Mouse (Mus musculus) mouse trophoblast stem cell (cell line): Measurements from ENCODE around the gene Daam2.

ENCODE experiments used
- in situ Hi-C, 2 experiments: fragments of 300-500 bp; cut with MseI, MboI; formaldehyde crosslinking; loops; 2 replicates in 1 of 2; 3 replicates in 1 of 2; pipeline ENCODE4 v1.15.1; 2025

Daam2 gene

DNA sequence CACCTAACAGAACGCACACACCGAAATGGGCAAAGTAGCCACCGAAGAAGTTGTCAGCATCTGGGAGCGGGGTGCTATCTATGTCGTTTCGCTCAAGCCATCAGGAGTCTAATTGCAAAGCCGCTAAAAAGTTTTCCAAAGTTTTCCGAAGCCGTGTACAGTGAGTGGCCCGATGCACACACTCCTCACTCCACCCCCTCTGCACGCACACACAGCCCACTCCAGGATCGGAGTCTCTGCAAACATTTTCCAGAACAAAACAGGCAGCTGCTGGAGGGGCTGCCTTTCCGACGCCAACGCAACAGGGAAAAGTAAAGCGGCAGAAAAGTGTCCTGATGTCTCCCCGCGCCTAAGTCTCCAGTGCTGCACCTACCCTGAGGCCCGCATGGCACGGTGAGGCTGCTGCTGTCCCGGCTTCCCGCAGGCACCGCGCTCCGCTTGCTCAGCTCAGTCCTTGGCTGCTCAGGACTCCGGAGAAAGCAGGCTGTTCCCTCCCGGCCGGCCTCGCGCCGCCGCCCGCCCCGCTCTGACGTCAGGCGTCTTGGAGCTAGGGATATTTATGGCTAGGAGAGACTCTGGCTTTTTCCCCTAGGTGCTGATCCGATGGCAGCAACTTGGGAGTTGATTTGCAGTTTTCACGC, at the start of gene Daam2:
TSS of gene Daam2 (minus strand) at position 514 of the 641 bp plus-strand sequence.
- in situ Hi-C loops: no loop called here

DNA sequence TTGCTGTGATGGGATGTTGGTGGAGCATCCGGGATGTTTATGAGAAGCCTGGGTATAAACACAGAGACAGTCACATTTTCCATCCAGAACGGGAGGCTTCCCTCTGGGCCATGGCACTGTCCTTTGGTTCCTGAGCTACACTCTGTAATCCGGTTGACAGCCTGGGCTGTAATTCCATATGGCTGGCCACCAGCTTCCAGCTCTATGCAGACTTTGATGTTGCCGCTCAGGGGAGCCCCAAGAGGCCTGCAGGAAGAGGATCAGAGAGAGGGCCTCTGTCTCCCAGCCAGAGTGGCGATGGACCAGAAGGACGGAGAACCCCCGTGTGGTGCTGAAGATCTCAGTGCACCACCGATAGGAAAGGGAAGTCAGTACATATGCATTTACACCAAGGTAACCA, 46.2 kb upstream of the Daam2 start:
- in situ Hi-C loops: no loop called here

DNA sequence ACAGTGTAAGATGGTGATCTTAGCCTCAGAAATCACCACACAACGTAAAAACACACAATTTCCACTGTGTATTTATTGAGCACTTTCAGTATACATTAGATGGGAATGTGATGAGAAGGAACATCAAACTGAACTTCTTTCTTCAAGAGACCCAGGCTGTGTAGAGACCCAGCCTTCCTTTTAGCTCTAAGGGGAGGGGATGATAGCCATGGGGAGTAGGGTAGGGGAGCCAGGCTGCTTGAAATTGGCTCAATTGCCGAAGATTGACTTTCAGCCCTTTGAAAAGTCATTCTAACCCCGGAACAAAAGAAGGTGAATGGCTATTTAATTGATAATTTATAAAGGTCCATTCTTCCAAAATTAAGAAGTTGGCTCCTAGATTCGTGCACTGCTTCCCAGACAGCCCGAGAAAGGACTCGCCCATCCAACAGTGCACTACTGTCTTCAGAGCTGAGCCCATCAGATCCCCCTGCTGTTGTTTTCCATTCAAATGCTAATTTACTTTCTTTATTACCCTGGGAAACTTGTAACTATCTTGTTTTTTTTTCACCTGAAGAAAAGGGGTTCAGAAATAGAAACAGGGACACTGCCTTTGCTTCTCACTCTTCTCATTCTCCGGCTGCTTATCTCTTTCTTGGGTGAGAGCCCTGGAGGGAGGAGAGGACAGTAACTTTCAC, 43.3 kb upstream of the Daam2 start:
- in situ Hi-C loops: no loop called here

DNA sequence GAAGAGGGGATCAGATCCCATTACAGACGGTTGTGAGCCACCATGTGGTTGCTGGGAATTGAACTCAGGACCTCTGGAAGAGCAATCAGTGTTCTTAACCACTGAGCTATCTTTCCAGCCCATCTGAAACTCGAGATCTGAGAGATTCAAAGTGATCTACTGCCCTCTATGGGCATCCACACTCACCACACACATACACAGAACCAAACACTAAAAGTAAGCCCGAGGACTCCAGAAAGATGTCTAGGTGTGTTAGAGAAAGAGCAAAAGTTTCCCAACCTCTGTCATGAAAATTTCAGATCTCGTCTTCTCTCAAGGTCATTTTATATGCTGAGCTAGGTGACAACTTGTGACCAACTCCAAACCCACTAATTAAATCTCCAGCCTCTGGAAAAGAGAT, 41.3 kb upstream of the Daam2 start:
- in situ Hi-C loops: no loop called here

DNA sequence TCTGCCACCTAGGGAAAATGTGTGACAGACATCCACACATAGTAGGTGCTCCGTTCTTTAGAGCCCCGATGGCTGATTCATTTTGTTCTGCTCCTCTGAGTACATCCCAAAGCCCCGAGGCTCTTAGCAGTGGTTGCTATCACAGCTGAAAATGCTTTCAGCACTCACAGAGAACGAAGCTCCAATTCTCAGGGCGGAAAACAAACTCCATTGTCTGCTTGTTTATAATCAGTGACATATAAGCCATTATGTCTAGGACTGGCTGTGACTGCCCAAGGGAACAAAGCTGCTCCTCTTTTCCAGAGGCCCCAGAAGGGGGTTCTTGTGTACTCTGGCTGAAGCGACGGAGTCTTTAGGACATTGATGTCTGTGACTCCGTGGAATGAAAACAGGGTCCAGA, 25.9 kb upstream of the Daam2 start:
- in situ Hi-C loops: no loop called here

DNA sequence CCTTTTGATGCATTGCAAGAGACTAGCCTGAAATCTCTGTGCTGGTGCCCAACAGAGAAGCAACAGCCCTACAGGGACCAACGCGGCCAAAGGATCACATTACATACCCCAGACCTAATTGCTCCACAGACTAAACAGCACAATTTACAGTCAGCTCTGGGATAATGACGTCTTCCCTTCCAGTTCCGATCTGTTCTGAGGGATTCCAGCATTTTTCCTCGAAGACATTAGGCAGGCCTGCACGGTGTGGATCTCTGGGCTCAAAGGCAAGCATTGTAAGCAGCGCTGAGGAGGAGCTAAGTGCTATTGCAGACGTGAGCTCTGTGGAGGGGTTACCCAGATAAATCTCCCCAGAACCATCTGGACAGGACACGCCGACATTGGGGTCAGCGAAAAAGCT, 18.3 kb upstream of the Daam2 start:
- in situ Hi-C loops: no loop called here

DNA sequence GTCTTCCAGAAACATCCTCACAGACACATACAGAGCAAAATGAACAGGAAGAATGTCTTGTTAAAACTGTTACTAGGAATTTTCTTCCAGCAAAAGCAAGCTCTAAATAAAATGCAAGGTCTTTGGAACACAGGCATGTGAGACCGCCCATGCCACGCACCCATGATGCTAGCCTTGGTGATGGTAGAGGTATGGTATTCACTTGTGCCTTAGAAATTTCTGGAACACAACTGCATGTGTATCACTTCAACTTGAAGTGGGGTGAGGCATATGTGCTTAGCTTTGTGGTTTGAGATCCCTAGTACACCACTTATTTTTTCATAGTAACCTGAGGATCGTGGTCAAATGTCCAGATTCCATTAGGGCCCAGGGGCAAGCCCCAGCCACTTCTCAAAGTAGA, 13.2 kb upstream of the Daam2 start:
- in situ Hi-C loops: no loop called here

DNA sequence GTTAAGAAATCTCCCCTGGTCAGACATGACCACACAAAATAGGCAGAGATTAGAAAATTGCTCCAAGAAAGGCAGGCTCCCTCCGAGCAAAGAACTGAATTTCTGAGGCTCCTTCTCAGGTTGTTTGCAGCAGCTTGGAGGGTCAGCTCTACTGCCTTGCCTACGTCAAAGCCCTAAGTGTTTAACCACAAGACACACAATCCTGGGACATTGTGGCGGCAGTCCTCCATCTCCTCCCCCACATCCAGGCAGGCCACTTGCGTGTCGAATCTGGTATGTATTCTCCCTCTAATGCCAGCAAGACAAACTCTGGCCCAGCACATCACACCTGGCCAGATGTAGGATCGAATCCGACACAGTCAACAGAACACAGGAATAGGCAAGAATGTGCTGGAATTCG, 4.6 kb upstream of the Daam2 start:
- in situ Hi-C loops: no loop called here

DNA sequence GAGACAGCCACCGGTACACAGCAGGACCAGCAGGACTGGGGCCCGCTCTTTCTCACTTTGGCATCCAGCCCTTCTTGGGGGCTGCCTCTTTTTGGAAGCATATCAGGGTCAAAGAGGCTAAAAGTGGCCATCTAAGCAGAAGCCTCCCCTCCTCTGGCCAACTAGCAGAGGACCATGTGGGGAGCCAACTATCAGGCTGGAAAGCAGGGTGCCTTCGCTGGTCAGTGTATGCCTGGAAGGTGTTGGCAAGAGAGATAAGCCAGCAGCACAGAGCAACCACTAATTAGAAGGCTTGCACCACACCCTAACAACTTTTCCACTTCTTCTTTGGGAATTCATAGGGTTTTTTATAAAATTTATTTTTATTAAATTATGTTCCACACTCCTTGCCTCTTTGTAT, 346 bp upstream of the Daam2 start:
- in situ Hi-C loops: no loop called here

DNA sequence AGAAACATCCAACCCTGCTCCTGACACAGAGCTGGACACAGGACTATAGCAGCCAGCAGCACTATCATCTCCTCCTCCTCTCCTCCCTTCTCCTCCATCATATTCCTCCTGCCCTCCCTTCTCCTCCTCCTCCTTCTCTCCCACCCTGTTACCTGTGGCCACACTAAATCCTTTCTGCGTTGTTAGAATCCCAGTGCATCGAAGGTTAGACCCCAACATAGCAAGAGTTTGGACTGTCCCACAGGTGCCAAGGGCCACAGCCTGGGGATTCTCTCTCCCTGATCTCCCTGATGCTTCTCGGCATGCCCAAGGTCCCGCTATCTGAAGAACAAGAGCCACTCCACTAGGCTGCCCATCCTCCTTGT, 745 bp downstream of the Daam2 start:
- in situ Hi-C loops: no loop called here

DNA sequence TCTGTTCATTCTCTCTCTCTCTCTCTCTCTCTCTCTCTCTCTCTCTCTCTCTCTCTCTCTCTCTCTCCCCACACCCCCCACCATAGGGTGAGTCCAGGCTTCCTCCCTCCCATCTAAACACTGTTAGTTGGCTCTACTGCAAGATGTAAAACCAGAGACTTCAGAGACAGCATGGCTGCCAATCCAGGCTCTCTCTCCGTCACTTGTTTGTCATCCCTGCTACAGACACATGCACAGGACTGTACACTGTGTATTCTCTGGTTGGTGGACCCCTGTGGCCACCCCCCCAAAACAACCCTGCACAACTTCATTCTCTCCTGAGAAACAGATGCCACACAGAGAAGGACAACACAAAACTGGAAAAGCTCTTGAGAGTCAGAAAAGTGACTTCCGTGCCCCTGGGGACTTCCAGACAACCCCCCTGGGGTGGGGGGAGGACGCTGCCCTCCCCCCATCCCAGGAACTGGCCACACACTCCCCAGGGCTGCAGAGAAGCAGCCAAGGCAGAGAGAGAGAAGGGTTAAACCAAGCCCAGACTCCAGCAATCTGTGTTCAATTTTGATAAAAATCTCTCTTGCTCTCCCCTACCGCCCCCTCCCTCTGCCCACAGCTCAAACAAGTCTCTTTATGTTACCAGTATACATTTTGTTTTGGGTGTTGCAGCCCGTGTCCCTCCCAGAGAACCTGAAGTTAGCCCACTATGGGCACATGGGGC, 1.3 kb downstream of the Daam2 start:
- in situ Hi-C loops: no loop called here

DNA sequence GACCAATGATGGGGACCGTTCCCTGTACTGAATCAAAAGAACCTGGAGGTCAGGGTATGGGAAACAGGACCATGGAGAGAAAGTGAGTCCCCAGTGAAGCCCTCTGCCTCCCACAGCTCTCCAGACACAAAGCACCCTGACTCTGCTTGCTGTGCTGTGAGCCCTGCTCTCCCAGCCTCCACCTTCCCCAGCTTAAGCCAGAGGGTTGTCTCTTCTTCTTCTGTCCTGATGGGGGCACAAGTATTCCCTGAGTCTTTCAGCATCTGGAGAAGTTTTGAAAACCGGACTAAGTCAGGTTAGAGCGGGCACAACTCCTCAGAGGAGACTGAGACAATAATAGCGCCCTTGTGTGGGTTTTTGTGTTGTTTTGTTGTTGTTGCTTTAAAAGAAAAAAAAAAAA, 2.2 kb downstream of the Daam2 start:
- in situ Hi-C loops: no loop called here

DNA sequence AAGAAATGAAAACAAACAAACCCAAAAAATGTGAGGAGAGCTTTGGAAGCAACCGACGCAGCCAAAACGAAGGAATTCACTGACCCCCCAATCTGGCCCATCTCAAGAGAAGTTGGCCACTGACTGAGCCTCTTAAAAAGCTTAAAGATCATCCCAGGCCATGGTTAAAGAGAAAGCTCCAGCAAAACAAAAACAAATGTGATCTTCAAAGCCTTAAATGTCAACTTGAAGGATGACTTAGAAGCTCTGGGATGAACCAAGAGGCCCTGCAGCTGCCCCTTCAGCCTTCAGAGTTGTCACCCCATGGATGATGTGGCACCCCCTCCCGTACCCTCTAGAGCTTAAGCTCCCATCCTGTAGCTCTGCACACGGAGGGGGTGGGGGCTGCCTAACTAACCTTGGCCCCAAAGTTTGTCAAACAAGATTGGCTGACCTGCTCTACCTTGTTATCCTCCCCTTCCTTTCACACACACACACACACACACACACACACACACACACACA, 4.3 kb downstream of the Daam2 start:
- in situ Hi-C loops: no loop called here

DNA sequence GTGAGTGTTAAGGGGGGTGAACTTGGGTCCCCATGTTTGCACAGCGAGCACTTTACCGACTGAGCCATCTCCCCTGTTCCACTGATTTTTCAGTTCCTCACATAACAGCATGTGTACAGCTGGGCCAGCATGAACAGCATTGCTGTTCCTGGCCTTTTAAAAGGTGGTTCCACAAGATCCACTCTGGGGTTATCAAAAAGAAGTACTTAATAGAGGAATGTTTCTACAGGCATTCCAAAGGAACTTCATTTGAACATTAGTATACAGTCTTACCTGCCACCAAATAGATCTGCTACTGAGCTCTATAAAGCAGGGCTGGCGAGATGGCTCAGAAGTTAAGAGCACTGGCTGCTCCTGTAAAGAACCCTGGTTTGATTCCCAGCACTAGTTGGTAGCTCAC, 8.0 kb downstream of the Daam2 start:
- in situ Hi-C loops: no loop called here

DNA sequence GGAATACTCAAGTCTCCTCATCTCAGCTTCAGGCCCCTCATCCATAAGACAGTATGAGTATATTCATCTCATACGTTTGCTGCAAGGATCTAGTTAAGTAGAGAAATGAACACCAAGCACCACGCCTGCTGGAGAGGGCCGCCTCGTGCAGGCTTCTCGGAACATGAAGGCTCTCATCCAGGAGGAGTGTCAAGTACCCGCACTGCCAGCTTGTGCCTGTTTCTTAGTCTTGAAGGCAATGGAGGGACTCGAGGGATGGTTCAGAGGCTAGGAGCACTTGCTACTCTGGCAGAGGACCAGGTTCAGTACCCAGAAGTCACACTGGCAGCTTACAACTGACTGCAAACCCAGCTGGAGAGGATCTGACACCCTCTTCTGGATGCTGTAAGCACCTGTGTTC, 12.2 kb downstream of the Daam2 start:
- in situ Hi-C loops: no loop called here

DNA sequence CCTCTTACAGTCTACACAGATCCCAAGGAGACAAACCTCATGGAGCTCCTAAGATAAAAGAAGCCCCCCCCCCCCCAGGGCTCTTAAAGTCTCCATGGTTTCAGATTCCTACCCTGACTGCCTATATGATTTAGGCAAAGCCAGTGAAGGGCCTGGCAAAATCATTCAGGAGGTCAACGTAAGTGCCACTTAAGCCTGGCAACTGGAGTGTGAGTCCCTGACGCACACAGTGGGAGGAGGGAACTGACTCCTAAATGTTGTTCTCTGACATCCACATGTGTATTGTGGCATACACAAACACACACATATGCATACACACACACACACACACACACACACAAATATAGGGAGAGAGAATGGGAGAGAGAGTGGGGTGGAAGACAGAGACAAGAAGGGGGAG, 12.7 kb downstream of the Daam2 start:
- in situ Hi-C loops: no loop called here

DNA sequence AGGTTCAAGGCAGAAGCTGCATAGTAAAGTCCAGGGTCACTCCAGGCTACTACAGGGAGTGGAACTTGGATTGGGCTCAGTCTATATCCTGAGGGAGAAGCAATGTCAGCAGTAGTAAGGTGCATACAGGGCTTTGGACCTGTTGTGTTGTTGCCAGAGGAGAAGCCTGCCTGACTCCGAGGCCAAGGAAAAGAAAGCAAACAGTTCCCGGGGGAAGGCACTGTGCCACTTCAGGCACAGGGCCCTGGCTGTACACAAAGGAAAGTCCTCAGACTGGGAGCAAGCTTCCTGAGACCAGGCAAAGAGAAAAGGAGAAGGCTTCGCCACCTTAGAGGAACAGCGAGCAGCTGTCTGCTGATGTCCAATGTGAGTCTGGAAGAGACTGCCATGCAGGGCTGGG, 18.1 kb downstream of the Daam2 start:
- in situ Hi-C loops: no loop called here

DNA sequence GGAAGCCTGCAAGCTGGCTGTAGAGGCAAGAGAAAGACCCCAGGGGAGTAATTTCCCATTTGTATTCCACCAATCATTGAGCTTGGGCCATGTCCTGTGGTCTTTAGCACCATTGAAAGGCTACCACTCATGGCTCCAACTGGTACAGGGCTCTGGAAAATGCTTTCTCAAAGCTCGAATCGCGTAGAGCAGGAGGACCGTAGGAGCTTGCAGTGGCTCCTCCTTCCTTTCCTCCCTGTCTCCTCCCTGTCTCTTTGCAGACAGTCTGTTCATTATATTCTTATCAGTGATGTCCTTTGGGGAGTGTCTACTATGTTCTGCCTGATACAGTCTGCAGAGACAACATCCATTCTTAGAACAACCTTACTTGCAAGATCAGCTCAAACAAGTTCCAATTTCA, 18.7 kb downstream of the Daam2 start:
- in situ Hi-C loops: no loop called here

DNA sequence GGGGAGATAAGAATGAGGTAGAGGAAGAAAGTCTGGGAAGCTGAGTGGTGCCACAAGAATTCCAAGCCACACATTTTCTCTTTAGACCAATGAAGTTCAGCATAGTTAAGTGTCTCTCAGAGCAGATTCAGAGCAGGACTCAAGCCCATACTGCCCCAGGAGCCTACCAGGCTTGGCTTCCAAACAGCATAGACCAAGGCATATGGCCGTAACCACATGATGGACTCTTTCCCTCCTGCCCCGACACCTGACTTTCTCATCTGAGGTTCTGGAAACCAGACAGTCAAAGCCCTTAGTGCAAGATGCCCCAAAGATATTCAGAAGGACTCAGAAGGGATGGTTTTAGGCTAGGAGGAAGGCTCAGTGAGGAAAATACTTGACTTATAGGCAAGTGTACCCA, 19.6 kb downstream of the Daam2 start:
- in situ Hi-C loops: no loop called here

DNA sequence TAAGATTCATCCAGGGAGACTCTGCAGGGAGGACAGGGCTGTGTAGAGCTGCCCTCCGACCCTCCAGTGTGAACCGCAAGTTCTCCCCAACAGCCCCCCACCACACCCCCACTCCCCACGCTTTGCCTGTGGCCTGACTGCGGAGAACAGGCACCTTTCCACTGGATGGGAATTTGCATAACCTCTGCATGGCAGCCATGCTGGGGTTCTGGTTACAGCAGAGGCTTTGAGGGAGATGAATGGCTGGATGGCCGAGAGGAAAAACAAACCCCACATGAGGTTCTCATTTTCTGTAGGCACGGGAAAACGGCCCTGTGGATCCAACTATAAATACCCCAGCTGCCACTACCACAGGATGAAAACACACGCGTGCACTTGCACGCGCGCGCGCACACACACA, 23.4 kb downstream of the Daam2 start:
- in situ Hi-C loops: no loop called here

DNA sequence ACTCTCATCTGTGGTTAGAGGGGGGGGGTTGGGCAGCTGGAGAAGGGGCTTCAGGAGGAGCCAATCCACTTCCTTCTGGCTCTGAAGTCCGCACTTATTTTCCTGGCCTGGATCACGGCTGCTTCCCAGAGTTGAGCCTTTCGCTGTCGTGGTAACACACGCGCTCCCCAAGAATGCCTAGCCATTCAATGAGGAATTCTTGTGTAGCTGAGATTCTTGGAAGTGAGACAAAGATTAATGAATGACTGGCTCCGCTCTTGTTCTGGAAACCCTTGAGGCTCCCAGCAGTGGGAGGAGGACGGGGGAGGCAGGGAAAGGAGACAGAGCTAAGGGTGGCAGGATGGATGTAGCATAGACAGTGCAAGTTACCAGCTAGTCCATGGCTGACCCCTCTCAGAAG, 24.9 kb downstream of the Daam2 start:
- in situ Hi-C loops: no loop called here

DNA sequence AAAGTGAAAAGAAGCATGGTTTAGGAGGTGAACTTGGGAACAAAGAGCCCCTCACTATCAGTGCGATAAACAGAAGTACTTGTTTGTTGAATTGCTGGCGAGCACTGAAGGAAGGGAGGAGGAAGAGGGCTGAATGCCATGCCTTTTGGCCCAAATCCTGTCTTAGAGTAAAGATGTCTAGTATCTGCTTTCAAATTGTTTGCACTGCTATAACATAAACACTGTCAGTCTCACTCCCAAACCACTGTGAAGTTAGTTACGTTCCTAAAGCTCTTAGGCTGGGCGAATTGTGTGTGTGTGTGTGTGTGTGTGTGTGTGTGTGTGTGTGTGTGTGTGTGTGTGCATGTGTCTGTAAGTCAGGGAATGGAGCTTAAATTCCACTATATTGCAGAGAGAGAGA, 28.6 kb downstream of the Daam2 start:
- in situ Hi-C loops: no loop called here

DNA sequence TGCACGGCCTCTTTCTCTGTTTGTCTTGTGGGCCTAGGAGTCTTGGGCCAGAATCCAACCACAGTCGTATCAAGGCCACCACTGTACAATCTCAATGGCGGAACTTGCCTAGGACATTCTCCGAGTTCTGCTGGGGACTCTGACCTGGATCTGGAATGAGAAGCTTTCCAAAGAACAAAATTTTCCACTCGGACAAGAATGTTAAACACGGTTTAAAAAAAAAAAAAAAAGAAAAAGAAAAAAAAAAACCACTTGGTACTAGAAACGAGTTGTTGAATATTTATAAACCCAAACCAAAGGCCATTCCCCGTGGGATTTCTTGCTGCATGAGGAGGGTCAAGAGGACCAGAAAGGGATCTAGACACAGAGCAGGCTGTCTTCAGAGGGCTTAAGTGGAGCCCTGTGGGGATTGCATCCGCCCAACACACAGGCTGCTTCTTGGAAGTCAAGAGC, 29.9 kb downstream of the Daam2 start:
- in situ Hi-C loops: loop anchor here in 1 of 2 experiments (5.0 kb wide), 1 partner anchor 363 kb away; no protein-coding TSS in a partner anchor
